Mouse (Mus musculus): ENCODE data around the gene Clock. TPM values are rescaled to one million over a fixed set of nuclear protein-coding genes. Genes with fewer than 3 reads are reported as not detected.

Clock gene
- total and polyA plus RNA-seq, 3 experiments: 11.1 to 35.3 (median 29.4) TPM

GRCm38 (mm10) chr5:76183750-76184261 is 120.8 kb downstream of the Clock start, which contains the start of gene Tmem165:
Gene Tmem165, plus strand, starts transcription at chr5:76183880.
- intact Hi-C loops (cut with DNase I): loop anchor here (2.0 kb wide), 1 partner anchor 45 kb away; no protein-coding TSS in a partner anchor

GRCm38 (mm10) chr5:76183043-76183749 is 121.4 kb downstream of the Clock start:
- TF ChIP-seq CTCF (IDR thresholded peaks at IDR 0.05) (no peak), EP300 (IDR thresholded peaks at IDR 0.05; ENCODE audit: insufficient read depth, low read depth, low read length) (no peak), POLR2A (IDR thresholded peaks at IDR 0.05; ENCODE audit: insufficient read depth, low read depth, low read length) (no peak)
- H3K36me3 ChIP-seq (ENCODE audit: control insufficient read depth, insufficient read depth, low read length): peaks cover 7% of the 10 kb centered on the region
- H3K9ac ChIP-seq (ENCODE audit: low read depth, low read length): peak overlapping the region; percentile 58
- peaks cover 14% of the 10 kb centered on the region for H3K4me1 ChIP-seq (ENCODE audit: control insufficient read depth, insufficient read depth, low read length)
- H3K4me3 ChIP-seq: peak overlapping the region; percentile 84
- peak overlapping the region; percentile 82 for H3K27ac ChIP-seq
- intact Hi-C loops (cut with DNase I): loop anchor here (2.0 kb wide), 1 partner anchor 44 kb away; no protein-coding TSS in a partner anchor
- no peak for DNase-seq
- WGBS: 39% methylated on average over 17 of the region's 17 CpGs
- H3K27me3 ChIP-seq (ENCODE audit: control insufficient read depth, insufficient read depth, low read length): no peaks in the 10 kb centered on the region
- peaks cover 7% of the 10 kb centered on the region; the same call in 1 of the 2 replicates for H3K79me2 ChIP-seq (replicated peaks; ENCODE audit: control insufficient read depth, insufficient read depth, low read length)

More at GRCm38 (mm10) chr5:76183750-76184261, 120.8 kb downstream of the Clock start, which contains the start of gene Tmem165:
- Histone ChIP-seq H3K27ac (peak within 1 kb of the TSS; percentile 82), H3K9ac (ENCODE audit: low read depth, low read length) (peak within 1 kb of the TSS; percentile 85), H3K36me3 (ENCODE audit: control insufficient read depth, insufficient read depth, low read length) (peaks cover 7% of the 10 kb centered on the region), H3K4me1 (ENCODE audit: control insufficient read depth, insufficient read depth, low read length) (peaks cover 14% of the 10 kb centered on the region), H3K4me3 (peak within 1 kb of the TSS; percentile 84), H3K79me2 (replicated peaks; ENCODE audit: control insufficient read depth, insufficient read depth, low read length) (peaks cover 7% of the 10 kb centered on the region; the same call in 1 of the 2 replicates), H3K27me3 (ENCODE audit: control insufficient read depth, insufficient read depth, low read length) (no peaks in the 10 kb centered on the region)
- WGBS: under 1% methylated on average over 62 of the region's 62 CpGs
- peak; percentile 96 to 97 for DNase-seq
- TF ChIP-seq CTCF (IDR thresholded peaks at IDR 0.05) (no peak), POLR2A (IDR thresholded peaks at IDR 0.05; ENCODE audit: insufficient read depth, low read depth, low read length) (peak; percentile 86)

- TF ChIP-seq CTCF (IDR thresholded peaks at IDR 0.05): no peak
- TF ChIP-seq EP300 (IDR thresholded peaks at IDR 0.05; ENCODE audit: insufficient read depth, low read depth, low read length): no peak
- TF ChIP-seq POLR2A (IDR thresholded peaks at IDR 0.05; ENCODE audit: insufficient read depth, low read depth, low read length): no peak
- Histone ChIP-seq H3K79me2 (replicated peaks; ENCODE audit: control insufficient read depth, insufficient read depth, low read length) (peaks cover 5% of the 10 kb centered on the region; the same call in 1 of the 2 replicates), H3K4me1 (ENCODE audit: control insufficient read depth, insufficient read depth, low read length) (peaks cover 11% of the 10 kb centered on the region), H3K4me3 (no peak overlapping the region), H3K27me3 (ENCODE audit: control insufficient read depth, insufficient read depth, low read length) (no peaks in the 10 kb centered on the region), H3K27ac (no peak overlapping the region), H3K9ac (ENCODE audit: low read depth, low read length) (no peak overlapping the region), H3K36me3 (ENCODE audit: control insufficient read depth, insufficient read depth, low read length) (peaks cover 7% of the 10 kb centered on the region)
- intact Hi-C loops (cut with DNase I): loop anchor here (2.0 kb wide), 1 partner anchor 44 kb away; no protein-coding TSS in a partner anchor
- 61% methylated on average over 3 of the region's 3 CpGs for WGBS
- DNase-seq: no peak
Observed at GRCm38 (mm10) chr5:76182326-76182725, 122.3 kb downstream of the Clock start.

GRCm38 (mm10) chr5:76179791-76180190 is 124.8 kb downstream of the Clock start:
- intact Hi-C loops (cut with DNase I): no loop called here
- 89% methylated on average over 5 of the region's 5 CpGs for WGBS
- H3K27me3 ChIP-seq (ENCODE audit: control insufficient read depth, insufficient read depth, low read length): no peaks in the 10 kb centered on the region

GRCm38 (mm10) chr5:76179171-76179570 is 125.4 kb downstream of the Clock start:
- Histone ChIP-seq H3K4me1 (ENCODE audit: control insufficient read depth, insufficient read depth, low read length) (peaks cover 4% of the 10 kb centered on the region), H3K4me3 (no peak overlapping the region), H3K27ac (no peak overlapping the region), H3K79me2 (replicated peaks; ENCODE audit: control insufficient read depth, insufficient read depth, low read length) (no peaks in the 10 kb centered on the region), H3K27me3 (ENCODE audit: control insufficient read depth, insufficient read depth, low read length) (no peaks in the 10 kb centered on the region), H3K9ac (ENCODE audit: low read depth, low read length) (no peak overlapping the region), H3K36me3 (ENCODE audit: control insufficient read depth, insufficient read depth, low read length) (peaks cover 3% of the 10 kb centered on the region; the same call in 1 of the 2 replicates)
- intact Hi-C loops (cut with DNase I): no loop called here
- 94% methylated on average over 5 of the region's 5 CpGs for WGBS
- no peak for DNase-seq
- TF ChIP-seq CTCF (IDR thresholded peaks at IDR 0.05): no peak
- no peak for TF ChIP-seq POLR2A (IDR thresholded peaks at IDR 0.05; ENCODE audit: insufficient read depth, low read depth, low read length)
- TF ChIP-seq EP300 (IDR thresholded peaks at IDR 0.05; ENCODE audit: insufficient read depth, low read depth, low read length): no peak

More at GRCm38 (mm10) chr5:76179791-76180190, 124.8 kb downstream of the Clock start:
- no peak for DNase-seq
- Histone ChIP-seq H3K36me3 (ENCODE audit: control insufficient read depth, insufficient read depth, low read length) (peaks cover 3% of the 10 kb centered on the region; the same call in 1 of the 2 replicates), H3K27ac (no peak overlapping the region), H3K79me2 (replicated peaks; ENCODE audit: control insufficient read depth, insufficient read depth, low read length) (no peaks in the 10 kb centered on the region), H3K4me1 (ENCODE audit: control insufficient read depth, insufficient read depth, low read length) (peaks cover 5% of the 10 kb centered on the region), H3K4me3 (no peak overlapping the region), H3K9ac (ENCODE audit: low read depth, low read length) (no peak overlapping the region)
- TF ChIP-seq POLR2A (IDR thresholded peaks at IDR 0.05; ENCODE audit: insufficient read depth, low read depth, low read length) (no peak), CTCF (IDR thresholded peaks at IDR 0.05) (no peak), EP300 (IDR thresholded peaks at IDR 0.05; ENCODE audit: insufficient read depth, low read depth, low read length) (no peak)

- Histone ChIP-seq H3K9ac (ENCODE audit: low read depth, low read length) (no peak overlapping the region), H3K79me2 (replicated peaks; ENCODE audit: control insufficient read depth, insufficient read depth, low read length) (no peaks in the 10 kb centered on the region), H3K27ac (no peak overlapping the region), H3K4me3 (no peak overlapping the region), H3K4me1 (ENCODE audit: control insufficient read depth, insufficient read depth, low read length) (peaks cover 3% of the 10 kb centered on the region), H3K27me3 (ENCODE audit: control insufficient read depth, insufficient read depth, low read length) (no peaks in the 10 kb centered on the region), H3K36me3 (ENCODE audit: control insufficient read depth, insufficient read depth, low read length) (peaks cover 3% of the 10 kb centered on the region; the same call in 1 of the 2 replicates)
- no peak for DNase-seq
- intact Hi-C loops (cut with DNase I): no loop called here
- 76% methylated on average over 7 of the region's 7 CpGs for WGBS
- TF ChIP-seq POLR2A (IDR thresholded peaks at IDR 0.05; ENCODE audit: insufficient read depth, low read depth, low read length) (no peak), CTCF (IDR thresholded peaks at IDR 0.05) (no peak), EP300 (IDR thresholded peaks at IDR 0.05; ENCODE audit: insufficient read depth, low read depth, low read length) (no peak)
Observed at GRCm38 (mm10) chr5:76177664-76178063, 126.9 kb downstream of the Clock start.
